Mouse (Mus musculus): Measurements from ENCODE around the gene Pa2g4.
"Not testable (repeated sequence)": the region's sequence is repeated elsewhere in the genome, so short reads cannot be mapped to it uniquely, and the experiment has no call there.

Pa2g4 gene

GRCm38 (mm10) chr10:128565788-128566531 lies at the start of gene Pa2g4:
TSS of gene Pa2g4 (minus strand) at chr10:128565987.
- DNase-seq (ENCODE audit: low spot score), result peak; percentile 86

GRCm38 (mm10) chr10:128614934-128615333 lies 49.1 kb upstream of the Pa2g4 start:
- DNase-seq (ENCODE audit: low spot score), result no peak

- DNase-seq (ENCODE audit: low spot score), result not testable (repeated sequence)
Observed at GRCm38 (mm10) chr10:128613820-128614219, 48.0 kb upstream of the Pa2g4 start.

GRCm38 (mm10) chr10:128613154-128613440 lies 47.3 kb upstream of the Pa2g4 start:
- no peak for DNase-seq (ENCODE audit: low spot score)

- DNase-seq (ENCODE audit: low spot score), result peak; percentile 31
Observed at GRCm38 (mm10) chr10:128612433-128613153, 46.8 kb upstream of the Pa2g4 start.

GRCm38 (mm10) chr10:128606483-128606882 lies 40.7 kb upstream of the Pa2g4 start:
- DNase-seq (ENCODE audit: low spot score), result no peak

- no peak for DNase-seq (ENCODE audit: low spot score)
Observed at GRCm38 (mm10) chr10:128602470-128603128, 36.8 kb upstream of the Pa2g4 start.

GRCm38 (mm10) chr10:128601499-128601898 lies 35.7 kb upstream of the Pa2g4 start:
- no peak for DNase-seq (ENCODE audit: low spot score)

GRCm38 (mm10) chr10:128598476-128598875 lies 32.7 kb upstream of the Pa2g4 start:
- DNase-seq (ENCODE audit: low spot score), result no peak

- DNase-seq (ENCODE audit: low spot score), result no peak
Observed at GRCm38 (mm10) chr10:128592797-128593196, 27.0 kb upstream of the Pa2g4 start.

- DNase-seq (ENCODE audit: low spot score), result no peak
Observed at GRCm38 (mm10) chr10:128591436-128591835, 25.6 kb upstream of the Pa2g4 start.

- peak; percentile 51 for DNase-seq (ENCODE audit: low spot score)
Observed at GRCm38 (mm10) chr10:128590193-128590690, 24.5 kb upstream of the Pa2g4 start.

GRCm38 (mm10) chr10:128589464-128590192 lies 23.8 kb upstream of the Pa2g4 start, which contains the start of gene Erbb3:
TSS of gene Erbb3 (minus strand) at chr10:128589652.
- peak; percentile 35 for DNase-seq (ENCODE audit: low spot score)

- no peak for DNase-seq (ENCODE audit: low spot score)
Observed at GRCm38 (mm10) chr10:128588775-128589463, 23.1 kb upstream of the Pa2g4 start.

GRCm38 (mm10) chr10:128588136-128588535 lies 22.3 kb upstream of the Pa2g4 start:
- DNase-seq (ENCODE audit: low spot score), result no peak

GRCm38 (mm10) chr10:128587697-128588096 lies 21.9 kb upstream of the Pa2g4 start:
- no peak for DNase-seq (ENCODE audit: low spot score)

- DNase-seq (ENCODE audit: low spot score), result no peak
Observed at GRCm38 (mm10) chr10:128587120-128587519, 21.3 kb upstream of the Pa2g4 start.

- no peak for DNase-seq (ENCODE audit: low spot score)
Observed at GRCm38 (mm10) chr10:128586546-128586945, 20.8 kb upstream of the Pa2g4 start.

- no peak for DNase-seq (ENCODE audit: low spot score)
Observed at GRCm38 (mm10) chr10:128584386-128584785, 18.6 kb upstream of the Pa2g4 start.

- DNase-seq (ENCODE audit: low spot score), result no peak
Observed at GRCm38 (mm10) chr10:128583644-128584043, 17.9 kb upstream of the Pa2g4 start.

GRCm38 (mm10) chr10:128579731-128580130 lies 13.9 kb upstream of the Pa2g4 start:
- DNase-seq (ENCODE audit: low spot score), result no peak
